Mouse (Mus musculus) lung, adult 2 months (tissue): Measurements from ENCODE around the gene Tenm4.

Source experiments
- CTCF ChIP-seq: fragments of 200-500 bp; IDR thresholded peaks from 2 replicates; pipeline ENCODE4 v1.5.1; 2011; ENCODE audit warnings: mild to moderate bottlenecking, low read length, control low read depth; ENCODE audit not compliant: insufficient read depth
- POLR2A ChIP-seq: fragments of 200-500 bp; IDR thresholded peaks from 2 replicates; pipeline ENCODE4 v1.6.1; 2011; ENCODE audit warnings: low read depth, mild to moderate bottlenecking, control low read depth, low read length, borderline replicate concordance; ENCODE audit errors: extremely low read depth

GRCm38 (mm10) chr7:96203812-96204560 is 32.9 kb downstream of the Tenm4 start:
- TF ChIP-seq POLR2A, result no peak
- no peak for TF ChIP-seq CTCF
